Mouse (Mus musculus): Measurements from ENCODE around the gene Hltf. TPM values are rescaled to one million over a fixed set of nuclear protein-coding genes. Genes with fewer than 3 reads are reported as not detected.
"Not testable (repeated sequence)": the region's sequence is repeated elsewhere in the genome, so short reads cannot be mapped to it uniquely, and the experiment has no call there.

Hltf gene
- polyA plus RNA-seq, 1 experiment from 2014 or later = 21.8 TPM

DNA sequence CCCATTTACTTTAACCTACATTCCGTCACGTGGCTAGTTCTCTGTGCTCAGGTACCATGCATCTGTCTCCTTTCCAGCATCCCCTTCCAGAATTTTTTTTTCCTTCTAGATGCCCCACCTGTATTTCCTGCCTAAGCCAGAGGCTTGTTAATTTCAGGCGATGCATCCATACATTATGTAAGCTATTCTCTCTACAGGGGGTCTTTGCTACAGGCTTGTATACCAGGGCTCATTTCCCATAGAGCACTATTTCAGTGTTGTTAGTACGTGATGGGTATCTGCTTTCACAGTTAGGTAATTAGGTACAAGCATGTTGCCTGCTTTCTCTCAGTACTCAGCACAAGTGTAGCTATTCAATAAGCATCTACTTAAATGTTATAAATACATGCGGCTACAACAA lies 29.8 kb upstream of the Hltf start:
- Histone ChIP-seq H3K4me1 (ENCODE audit: control insufficient read depth, insufficient read depth, low read length) (no peaks in the 10 kb centered on the region), H3K36me3 (ENCODE audit: control insufficient read depth, insufficient read depth, low read length) (peaks cover 17% of the 10 kb centered on the region), H3K9me3 (replicated peaks; ENCODE audit: control insufficient read depth, low read length) (no peaks in the 10 kb centered on the region), H3K4me3 (ENCODE audit: low read depth, low read length) (no peak overlapping the region), H3K9ac (ENCODE audit: low read depth, low read length) (no peak overlapping the region), H3K27me3 (ENCODE audit: control insufficient read depth, insufficient read depth, low read length) (no peaks in the 10 kb centered on the region), H3K4me2 (no peak overlapping the region), H3K27ac (ENCODE audit: low read depth, low read length) (no peak overlapping the region)
- 88% methylated on average over 5 of the region's 5 CpGs for WGBS (ENCODE audit: insufficient replicate concordance)
- no peak for ATAC-seq (replicated peaks; ENCODE audit: insufficient number of reproducible peaks, low FRiP score, low TSS enrichment)

DNA sequence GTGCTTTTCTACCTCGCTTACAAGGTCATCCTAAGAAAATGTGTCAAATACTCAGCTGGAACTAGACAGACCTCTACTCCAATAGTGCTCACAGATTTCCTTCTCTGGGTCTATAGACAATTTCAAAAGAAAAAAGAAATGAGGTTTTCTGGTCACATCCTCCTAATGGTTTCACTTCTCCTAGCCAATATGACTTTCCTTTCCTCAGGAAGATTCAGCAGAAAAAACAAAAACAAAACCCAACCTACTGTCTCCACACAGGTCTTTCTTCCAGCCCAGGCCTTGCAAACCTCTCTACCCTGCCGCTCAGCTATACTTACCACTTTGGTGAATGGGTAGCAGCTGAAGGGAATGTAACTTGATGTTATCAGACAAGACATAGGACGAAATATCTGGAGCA lies 29.0 kb upstream of the Hltf start:
- H3K27me3 ChIP-seq (ENCODE audit: control insufficient read depth, insufficient read depth, low read length) = no peaks in the 10 kb centered on the region
- H3K4me1 ChIP-seq (ENCODE audit: control insufficient read depth, insufficient read depth, low read length) = peaks cover 3% of the 10 kb centered on the region; the same call in 1 of the 2 replicates
- peaks cover 17% of the 10 kb centered on the region for H3K36me3 ChIP-seq (ENCODE audit: control insufficient read depth, insufficient read depth, low read length)
- no peak overlapping the region for H3K9ac ChIP-seq (ENCODE audit: low read depth, low read length)
- no peak overlapping the region for H3K4me3 ChIP-seq (ENCODE audit: low read depth, low read length)
- no peak for ATAC-seq (replicated peaks; ENCODE audit: insufficient number of reproducible peaks, low FRiP score, low TSS enrichment)
- no peak overlapping the region for H3K27ac ChIP-seq (ENCODE audit: low read depth, low read length)
- WGBS (ENCODE audit: insufficient replicate concordance) = 96% methylated on average over 3 of the region's 3 CpGs
- no peaks in the 10 kb centered on the region for H3K9me3 ChIP-seq (replicated peaks; ENCODE audit: control insufficient read depth, low read length)
- no peak overlapping the region for H3K4me2 ChIP-seq

DNA sequence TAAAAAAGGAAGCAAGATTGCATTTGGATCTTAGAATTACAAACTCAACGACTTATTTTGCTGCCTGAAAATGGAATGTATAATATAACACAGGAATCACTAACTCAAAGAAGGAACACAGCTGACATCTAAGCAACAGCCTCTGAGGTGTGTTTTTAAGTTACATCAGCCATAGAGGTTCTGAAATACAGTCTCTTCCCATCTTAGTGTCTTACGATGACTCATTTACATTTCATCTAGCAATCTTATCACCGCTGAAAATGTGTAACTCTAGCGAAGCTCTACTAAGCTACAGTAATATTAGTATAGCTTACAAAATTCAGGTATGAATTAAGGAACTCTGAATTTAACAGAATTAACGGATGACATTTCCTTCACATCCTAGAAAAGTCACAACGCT lies 26.8 kb upstream of the Hltf start:
- H3K4me1 ChIP-seq (ENCODE audit: control insufficient read depth, insufficient read depth, low read length) = peaks cover 10% of the 10 kb centered on the region
- ATAC-seq (replicated peaks; ENCODE audit: insufficient number of reproducible peaks, low FRiP score, low TSS enrichment) = no peak
- H3K4me2 ChIP-seq = no peak overlapping the region
- no peak overlapping the region for H3K4me3 ChIP-seq (ENCODE audit: low read depth, low read length)
- 89% methylated on average over 6 of the region's 6 CpGs for WGBS (ENCODE audit: insufficient replicate concordance)
- no peak overlapping the region for H3K9ac ChIP-seq (ENCODE audit: low read depth, low read length)
- no peak overlapping the region for H3K27ac ChIP-seq (ENCODE audit: low read depth, low read length)
- H3K36me3 ChIP-seq (ENCODE audit: control insufficient read depth, insufficient read depth, low read length) = peaks cover 6% of the 10 kb centered on the region
- H3K27me3 ChIP-seq (ENCODE audit: control insufficient read depth, insufficient read depth, low read length) = no peaks in the 10 kb centered on the region
- no peaks in the 10 kb centered on the region for H3K9me3 ChIP-seq (replicated peaks; ENCODE audit: control insufficient read depth, low read length)

DNA sequence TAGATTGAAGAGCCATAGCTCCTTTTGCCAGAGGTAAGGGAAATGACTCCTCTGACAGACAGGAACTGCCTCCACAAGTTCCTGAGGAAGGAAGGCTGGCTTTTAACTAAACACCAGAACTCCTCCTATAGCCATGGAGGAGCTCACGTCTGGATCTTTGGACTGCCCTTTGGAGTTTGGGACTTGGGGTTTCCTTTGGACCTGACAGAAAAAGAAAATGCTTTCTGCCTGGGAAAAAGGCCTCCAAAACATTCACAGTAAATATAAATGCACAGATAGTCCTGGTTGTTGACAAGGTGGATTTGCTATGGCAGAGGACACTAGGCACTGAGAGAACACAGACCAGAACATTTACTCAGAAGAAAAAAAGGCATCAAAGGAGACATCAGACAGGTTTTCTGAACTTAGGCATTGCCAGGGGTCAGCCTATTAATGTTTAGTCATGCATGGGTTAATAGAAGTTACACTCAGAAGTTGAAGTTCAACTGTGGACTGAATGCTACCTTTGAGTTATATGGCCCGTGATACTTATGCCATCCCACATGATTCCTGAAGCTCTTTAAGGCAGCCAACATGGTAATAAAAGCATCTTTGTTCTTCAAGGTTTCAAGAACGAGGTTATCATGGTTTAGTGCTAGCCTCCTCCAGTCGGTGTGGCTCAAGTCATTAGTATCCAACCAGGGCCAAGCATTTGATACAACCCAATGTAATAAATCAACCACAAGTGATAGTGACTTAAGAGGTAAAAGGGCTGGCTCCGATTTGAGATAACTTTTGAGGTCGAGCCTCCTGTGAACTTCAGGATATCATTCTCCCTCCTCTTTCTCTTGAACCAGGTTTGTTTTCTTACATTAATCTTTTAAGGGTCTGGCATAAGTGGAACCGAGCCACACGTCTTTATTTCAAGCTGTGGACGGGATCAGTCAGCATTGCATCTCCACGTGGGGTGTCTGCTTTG lies 23.6 kb upstream of the Hltf start:
- no peak for ATAC-seq (replicated peaks; ENCODE audit: insufficient number of reproducible peaks, low FRiP score, low TSS enrichment)
- Histone ChIP-seq H3K9me3 (replicated peaks; ENCODE audit: control insufficient read depth, low read length) (no peaks in the 10 kb centered on the region), H3K36me3 (ENCODE audit: control insufficient read depth, insufficient read depth, low read length) (no peaks in the 10 kb centered on the region), H3K4me1 (ENCODE audit: control insufficient read depth, insufficient read depth, low read length) (peaks cover 10% of the 10 kb centered on the region), H3K27ac (ENCODE audit: low read depth, low read length) (no peak overlapping the region), H3K4me2 (peak overlapping the region; percentile 66), H3K27me3 (ENCODE audit: control insufficient read depth, insufficient read depth, low read length) (no peaks in the 10 kb centered on the region), H3K9ac (ENCODE audit: low read depth, low read length) (peak overlapping the region; percentile 68), H3K4me3 (ENCODE audit: low read depth, low read length) (peak overlapping the region; percentile 75)
- 18% methylated on average over 10 of the region's 10 CpGs for WGBS (ENCODE audit: insufficient replicate concordance)

DNA sequence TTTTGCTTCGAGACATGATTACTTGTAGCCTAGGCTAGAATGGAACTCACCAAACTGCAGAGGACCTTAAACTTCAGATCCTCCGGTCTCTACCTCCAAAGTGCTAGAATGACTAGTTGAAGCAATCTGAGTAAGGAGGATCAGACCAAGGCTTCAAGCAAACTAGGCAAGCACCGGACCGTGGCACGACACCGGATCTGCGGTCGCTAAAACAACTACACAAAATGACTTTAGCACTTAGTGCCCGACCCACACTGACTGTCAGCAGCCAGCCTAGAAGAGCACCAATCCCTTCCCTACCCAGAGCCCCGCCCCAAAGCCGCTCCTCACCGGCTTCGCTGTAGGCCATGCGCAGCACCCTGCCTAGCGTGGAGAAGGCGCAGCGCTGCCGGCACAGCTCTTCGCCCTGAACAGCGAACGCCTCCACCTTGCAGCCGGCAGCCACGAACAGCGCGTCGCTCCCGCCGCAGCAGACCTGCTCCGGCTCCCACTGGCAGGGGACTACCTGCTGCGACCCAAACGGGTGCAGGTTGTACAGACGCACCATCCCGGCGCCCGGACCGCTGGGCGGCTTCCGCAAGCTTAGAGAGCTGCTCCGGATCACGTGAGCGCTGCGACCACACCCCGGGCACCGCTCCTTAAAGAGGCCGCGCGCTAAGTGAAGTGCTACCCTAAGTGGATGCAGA lies 22.7 kb upstream of the Hltf start, which contains the start of gene Hps3:
Hps3 (minus strand) TSS at position 597 of the 686 bp plus-strand sequence.
- Histone ChIP-seq H3K27ac (ENCODE audit: low read depth, low read length) (peak within 1 kb of the TSS; percentile 2; the same call in 1 of the 2 replicates), H3K4me2 (peak within 1 kb of the TSS; percentile 66), H3K27me3 (ENCODE audit: control insufficient read depth, insufficient read depth, low read length) (no peaks in the 10 kb centered on the region), H3K4me3 (ENCODE audit: low read depth, low read length) (peak within 1 kb of the TSS; percentile 75), H3K36me3 (ENCODE audit: control insufficient read depth, insufficient read depth, low read length) (no peaks in the 10 kb centered on the region), H3K9ac (ENCODE audit: low read depth, low read length) (peak within 1 kb of the TSS; percentile 68), H3K9me3 (replicated peaks; ENCODE audit: control insufficient read depth, low read length) (no peaks in the 10 kb centered on the region), H3K4me1 (ENCODE audit: control insufficient read depth, insufficient read depth, low read length) (peaks cover 10% of the 10 kb centered on the region)
- peak; percentile 99 for ATAC-seq (replicated peaks; ENCODE audit: insufficient number of reproducible peaks, low FRiP score, low TSS enrichment)
- WGBS (ENCODE audit: insufficient replicate concordance) = under 1% methylated on average over 47 of the region's 47 CpGs

DNA sequence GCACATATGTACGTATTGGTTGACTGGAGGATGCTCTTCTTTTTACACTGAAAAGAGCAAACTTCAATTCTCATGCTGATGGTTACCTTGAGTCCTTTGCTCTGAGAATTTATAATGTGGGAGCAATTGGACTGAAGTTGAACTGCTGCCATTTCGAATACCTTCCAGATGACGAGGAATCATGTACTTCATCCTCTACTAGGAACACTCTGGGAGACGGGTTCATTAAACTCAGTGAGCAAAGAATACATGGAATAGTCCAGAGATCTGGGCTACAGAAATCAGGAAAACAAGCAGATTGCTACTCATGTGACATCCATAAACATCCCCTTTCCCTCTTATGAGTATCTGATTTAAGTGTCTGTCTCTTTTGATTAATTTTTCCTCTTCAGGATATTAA lies 21.5 kb upstream of the Hltf start:
- WGBS (ENCODE audit: insufficient replicate concordance) = 83% methylated on average over 4 of the region's 4 CpGs
- H3K27ac ChIP-seq (ENCODE audit: low read depth, low read length) = no peak overlapping the region
- ATAC-seq (replicated peaks; ENCODE audit: insufficient number of reproducible peaks, low FRiP score, low TSS enrichment) = no peak
- no peak overlapping the region for H3K4me3 ChIP-seq (ENCODE audit: low read depth, low read length)
- no peaks in the 10 kb centered on the region for H3K36me3 ChIP-seq (ENCODE audit: control insufficient read depth, insufficient read depth, low read length)
- H3K9ac ChIP-seq (ENCODE audit: low read depth, low read length) = no peak overlapping the region
- H3K9me3 ChIP-seq (replicated peaks; ENCODE audit: control insufficient read depth, low read length) = no peaks in the 10 kb centered on the region
- H3K4me1 ChIP-seq (ENCODE audit: control insufficient read depth, insufficient read depth, low read length) = peaks cover 10% of the 10 kb centered on the region
- H3K27me3 ChIP-seq (ENCODE audit: control insufficient read depth, insufficient read depth, low read length) = no peaks in the 10 kb centered on the region
- H3K4me2 ChIP-seq = no peak overlapping the region

DNA sequence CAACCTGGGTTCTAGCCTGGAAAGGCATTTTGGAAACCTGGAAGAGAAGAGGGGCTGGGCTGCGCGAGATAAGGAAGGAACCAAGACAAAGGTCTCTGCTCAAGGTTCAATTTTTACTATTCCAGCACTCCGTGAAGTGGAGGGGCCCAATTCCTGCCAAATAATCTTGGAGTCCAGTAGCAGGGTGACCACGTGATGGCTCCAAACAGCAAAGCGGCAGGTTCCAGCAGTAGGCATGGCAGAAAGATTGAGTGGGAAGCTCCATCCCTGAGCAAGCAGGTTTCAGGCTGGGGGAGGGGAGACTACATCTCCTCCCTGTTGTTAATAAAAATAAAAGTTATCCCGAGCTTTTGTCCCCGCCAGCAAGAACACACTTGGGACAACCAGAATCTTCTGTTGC lies 16.1 kb upstream of the Hltf start:
- H3K4me1 ChIP-seq (ENCODE audit: control insufficient read depth, insufficient read depth, low read length); H3K4me3 ChIP-seq (ENCODE audit: low read depth, low read length); H3K27ac ChIP-seq (ENCODE audit: low read depth, low read length); H3K27me3 ChIP-seq (ENCODE audit: control insufficient read depth, insufficient read depth, low read length); H3K4me2 ChIP-seq; ATAC-seq (replicated peaks; ENCODE audit: insufficient number of reproducible peaks, low FRiP score, low TSS enrichment); H3K9me3 ChIP-seq (replicated peaks; ENCODE audit: control insufficient read depth, low read length); H3K9ac ChIP-seq (ENCODE audit: low read depth, low read length); H3K36me3 ChIP-seq (ENCODE audit: control insufficient read depth, insufficient read depth, low read length): not testable (repeated sequence)
- 83% methylated on average over 7 of the region's 7 CpGs for WGBS (ENCODE audit: insufficient replicate concordance)

DNA sequence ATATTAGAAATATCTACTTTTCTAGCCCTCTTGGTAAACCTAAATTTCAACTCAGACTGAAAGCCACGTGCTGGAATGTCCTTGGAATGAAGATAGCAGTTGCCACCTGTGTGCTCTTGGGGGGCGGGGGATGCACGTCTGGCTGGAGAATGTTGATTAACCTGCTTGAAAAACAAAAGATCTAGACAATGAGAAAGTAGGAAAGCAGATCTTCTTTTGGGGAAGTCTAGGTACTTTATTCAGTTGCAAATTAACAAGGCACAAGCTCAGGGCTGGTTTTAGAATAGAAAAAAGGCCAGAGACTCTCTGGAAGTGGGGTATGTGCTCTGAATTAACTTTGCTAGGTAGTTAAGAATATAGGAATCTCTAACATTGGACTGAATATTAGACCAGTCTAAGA lies 12.9 kb upstream of the Hltf start:
- not testable (repeated sequence) for H3K36me3 ChIP-seq (ENCODE audit: control insufficient read depth, insufficient read depth, low read length); H3K9ac ChIP-seq (ENCODE audit: low read depth, low read length); H3K4me2 ChIP-seq; H3K4me1 ChIP-seq (ENCODE audit: control insufficient read depth, insufficient read depth, low read length); H3K27me3 ChIP-seq (ENCODE audit: control insufficient read depth, insufficient read depth, low read length); H3K4me3 ChIP-seq (ENCODE audit: low read depth, low read length); H3K27ac ChIP-seq (ENCODE audit: low read depth, low read length); H3K9me3 ChIP-seq (replicated peaks; ENCODE audit: control insufficient read depth, low read length); ATAC-seq (replicated peaks; ENCODE audit: insufficient number of reproducible peaks, low FRiP score, low TSS enrichment)
- WGBS (ENCODE audit: insufficient replicate concordance) = 67% methylated on average over 3 of the region's 3 CpGs

Data from heart, embryonic 11.5 days (tissue).